Mouse (Mus musculus) spleen, postnatal 36 days (tissue): Measurements from ENCODE around the gene Taar7f.
"Not testable (repeated sequence)": the region's sequence is repeated elsewhere in the genome, so short reads cannot be mapped to it uniquely, and the experiment has no call there.

ENCODE experiments used
- DNase-seq, 2 experiments: peaks; one replicate each; pipeline ENCODE4 v3.0.0; 2022; ENCODE audit warnings: low spot score in 2 of 2, mixed read lengths in 1 of 2

Taar7f gene

DNA sequence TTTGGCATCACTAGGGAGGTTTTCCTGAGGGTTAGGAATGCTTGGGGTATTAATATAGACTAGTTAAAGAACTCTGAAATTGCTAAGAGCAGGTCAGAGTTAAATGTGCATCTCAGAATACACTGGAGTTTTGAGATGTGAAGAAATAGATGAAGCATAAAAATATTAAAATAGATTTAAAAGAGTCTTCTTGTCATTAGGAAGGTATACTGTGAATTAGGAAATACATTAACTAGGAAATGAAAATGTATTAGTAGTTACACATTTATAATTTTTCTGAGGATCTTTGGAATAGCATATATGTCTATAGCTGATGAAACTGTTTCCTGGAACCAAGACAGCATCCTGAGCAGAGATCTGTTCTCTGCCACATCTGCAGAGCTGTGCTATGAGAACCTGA, at the start of gene Taar7f:
TSS of gene Taar7f (plus strand) at position 301 of the 400 bp plus-strand sequence.
- no peak for DNase-seq

DNA sequence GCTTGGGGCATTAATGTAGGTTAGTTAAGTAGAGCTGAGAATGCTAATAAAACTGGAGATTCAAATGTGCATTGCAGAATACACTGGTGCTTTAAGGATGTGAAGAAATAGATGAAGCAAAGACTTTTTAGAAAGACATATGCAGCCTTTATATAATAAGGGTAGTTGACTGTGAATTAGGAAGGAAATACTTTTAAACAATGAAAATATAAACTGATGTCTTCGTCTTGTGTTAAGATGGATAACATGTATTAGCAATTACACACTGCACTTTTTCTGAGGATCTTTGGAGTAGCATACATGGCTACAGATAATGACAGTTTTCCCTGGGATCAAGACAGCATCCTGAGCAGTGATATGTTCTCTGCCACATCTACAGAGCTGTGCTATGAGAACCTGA, 49.7 kb upstream of the Taar7f start, which contains the start of gene Taar7b:
TSS of gene Taar7b (plus strand) at position 301 of the 400 bp plus-strand sequence.
- no peak for DNase-seq

DNA sequence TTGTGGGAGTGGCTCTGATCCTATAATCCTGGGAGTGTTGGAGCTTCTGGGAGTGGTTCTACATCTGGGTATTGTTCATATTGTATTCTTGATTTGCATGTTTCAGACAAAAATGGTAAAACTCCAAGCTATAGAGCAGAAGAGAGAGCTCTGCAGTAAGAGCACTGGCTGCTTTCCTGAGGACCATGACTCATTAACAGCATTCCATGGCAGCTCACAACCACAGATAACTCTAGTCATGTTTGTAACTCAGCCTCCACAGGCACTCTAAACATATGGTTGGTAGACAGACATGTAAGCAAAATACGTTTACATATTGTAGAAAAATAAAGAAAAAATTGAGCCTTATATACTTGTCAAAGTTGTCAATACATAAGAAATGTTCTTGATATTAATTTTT, 42.9 kb upstream of the Taar7f start:
- DNase-seq = no peak

DNA sequence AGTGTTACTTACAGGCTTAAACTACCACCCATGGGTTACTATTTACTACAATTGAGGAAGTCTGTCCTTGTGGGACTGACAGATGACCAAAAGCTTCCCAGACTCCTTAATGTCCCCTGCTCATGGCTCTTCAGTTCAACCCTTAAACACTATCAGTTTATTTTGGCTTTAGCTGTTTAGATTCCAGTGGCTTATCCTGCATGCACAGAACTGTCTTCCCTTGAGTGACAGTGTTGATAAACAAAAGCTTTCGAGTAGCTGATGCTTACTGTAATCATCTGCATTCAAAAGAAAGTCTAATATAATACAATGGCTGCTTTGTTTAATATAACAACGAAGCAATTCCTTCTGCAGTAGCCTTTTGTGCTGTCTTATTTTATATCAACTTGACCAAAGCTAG, 42.3 kb upstream of the Taar7f start:
- no peak for DNase-seq

DNA sequence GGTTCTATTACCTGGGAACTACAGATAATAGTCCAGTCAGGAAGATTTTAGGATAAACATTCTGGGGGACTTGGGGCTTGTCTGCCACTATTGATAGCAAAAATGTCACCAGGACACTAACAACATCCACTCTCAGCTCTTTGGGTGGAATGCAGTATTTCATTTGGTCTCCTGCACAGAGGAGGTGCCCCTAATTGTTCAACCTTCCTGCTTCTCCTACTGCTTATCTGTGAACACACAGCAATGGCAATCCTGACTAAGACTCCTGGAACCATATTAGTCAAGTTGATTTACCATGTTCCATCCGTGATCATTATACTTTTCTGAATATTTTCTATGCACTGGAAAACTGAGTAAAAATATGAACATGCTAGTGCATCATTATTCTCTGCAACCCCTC, 41.2 kb upstream of the Taar7f start:
- no peak for DNase-seq

DNA sequence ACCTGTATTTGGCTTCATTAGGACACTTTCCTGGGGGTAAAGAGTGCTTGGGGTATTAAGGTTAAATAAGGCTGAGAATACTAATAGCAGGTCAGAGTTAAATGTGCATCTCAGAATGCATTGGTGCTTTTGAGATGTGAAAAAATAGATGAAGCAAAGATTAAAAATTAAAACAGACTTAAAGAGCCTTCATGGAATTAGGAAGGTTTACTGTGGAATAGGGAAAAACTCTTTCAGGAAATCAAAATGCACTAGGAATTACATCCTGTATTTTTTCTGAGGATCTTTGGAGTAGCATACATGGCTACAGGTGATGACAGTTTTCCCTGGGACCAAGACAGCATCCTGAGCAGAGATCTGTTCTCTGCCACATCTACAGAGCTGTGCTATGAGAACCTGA, 22.4 kb upstream of the Taar7f start, which contains the start of gene Taar7d:
TSS of gene Taar7d (plus strand) at position 301 of the 400 bp plus-strand sequence.
- DNase-seq = no peak

DNA sequence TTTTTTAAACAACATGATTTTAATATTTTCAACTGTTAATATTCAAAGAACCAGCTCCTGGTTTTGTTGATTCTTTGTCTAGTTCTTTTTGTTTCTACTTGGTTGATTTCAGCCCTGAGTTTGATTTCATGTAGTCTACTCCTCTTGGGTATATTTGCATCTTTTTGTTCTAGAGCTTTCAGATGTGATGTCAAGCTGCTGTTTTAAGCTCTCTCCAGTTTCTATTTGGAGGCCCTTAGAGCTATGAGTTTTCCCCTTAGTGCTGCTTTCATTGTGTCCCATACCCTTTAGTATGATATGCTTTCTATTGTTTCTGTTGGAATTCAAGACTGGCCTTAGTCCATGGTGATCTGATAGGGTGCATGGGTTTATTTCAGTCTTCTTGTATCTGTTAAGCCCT, 18.0 kb upstream of the Taar7f start:
- DNase-seq = no peak

DNA sequence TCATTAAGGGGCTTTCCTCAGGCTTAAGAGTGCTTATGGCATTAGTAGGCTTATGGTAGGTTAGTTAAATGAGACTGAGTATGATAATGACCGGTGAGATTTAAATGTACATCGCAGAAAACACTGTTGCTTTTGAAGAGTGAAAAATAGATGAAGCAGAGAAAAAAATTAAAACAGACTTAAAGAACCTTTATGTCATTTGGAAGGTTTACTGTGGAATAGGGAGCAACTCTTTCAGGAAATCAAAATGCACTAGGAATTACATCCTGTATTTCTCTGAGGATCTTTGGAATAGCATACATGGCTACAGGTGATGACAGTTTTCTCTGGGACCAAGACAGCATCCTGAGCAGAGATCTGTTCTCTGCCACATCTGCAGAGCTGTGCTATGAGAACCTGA, 12.0 kb upstream of the Taar7f start, which contains the start of gene Taar7e:
TSS of gene Taar7e (plus strand) at position 301 of the 400 bp plus-strand sequence.
- DNase-seq = no peak

DNA sequence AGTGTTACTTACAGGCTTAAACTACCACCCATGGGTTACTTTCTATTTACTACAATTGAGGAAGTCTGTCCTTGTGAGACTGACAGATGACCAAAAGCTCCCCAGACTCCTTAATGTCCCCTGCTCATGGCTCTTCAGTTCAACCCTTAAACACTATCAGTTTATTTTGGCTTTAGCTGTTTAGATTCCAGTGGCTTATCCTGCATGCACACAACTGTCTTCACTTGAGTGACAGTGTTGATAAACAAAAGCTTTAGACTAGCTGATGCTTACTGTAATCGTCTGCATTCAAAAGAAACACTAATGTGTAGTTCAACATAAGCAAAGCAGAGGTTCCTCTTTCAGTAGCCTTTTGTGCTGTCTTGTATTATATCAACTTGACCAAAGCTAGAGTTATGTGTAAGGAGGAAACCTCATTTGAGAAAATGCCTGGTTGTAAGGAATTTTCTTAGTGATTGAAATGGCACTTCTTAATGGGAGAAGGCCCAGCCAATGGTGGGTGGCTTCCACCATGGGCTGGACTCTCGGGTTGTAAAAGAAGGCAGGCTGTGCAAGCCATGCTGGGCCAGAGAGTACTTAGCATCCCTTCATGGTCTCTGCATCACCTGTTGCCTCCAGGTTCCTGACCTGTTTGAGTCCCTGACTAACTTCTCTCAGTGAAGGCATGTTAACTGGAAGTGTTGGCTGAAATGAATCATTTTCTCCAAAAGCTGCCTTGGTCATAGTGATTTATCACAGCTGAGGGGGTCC, 9.0 kb upstream of the Taar7f start:
- DNase-seq = no peak

DNA sequence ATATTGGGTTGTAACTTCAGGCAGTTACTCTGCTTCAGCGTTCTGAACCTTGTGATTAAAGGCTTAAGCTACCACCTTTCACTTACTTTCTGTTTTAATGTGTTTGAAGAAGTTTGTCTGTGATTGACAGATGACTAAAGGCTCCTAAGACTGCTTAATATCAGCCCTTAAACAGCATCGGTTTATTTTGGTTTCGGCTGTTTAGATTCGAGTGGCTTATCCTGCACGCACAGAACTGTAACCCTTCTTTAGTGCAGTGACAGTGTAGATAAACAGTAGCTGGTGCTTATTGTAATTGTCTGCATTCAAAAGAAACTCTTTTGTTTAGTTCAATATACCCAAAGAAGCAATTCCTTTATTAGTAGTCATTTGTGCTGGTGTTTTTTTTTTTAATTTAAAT, 2.7 kb downstream of the Taar7f start:
- DNase-seq = no peak

DNA sequence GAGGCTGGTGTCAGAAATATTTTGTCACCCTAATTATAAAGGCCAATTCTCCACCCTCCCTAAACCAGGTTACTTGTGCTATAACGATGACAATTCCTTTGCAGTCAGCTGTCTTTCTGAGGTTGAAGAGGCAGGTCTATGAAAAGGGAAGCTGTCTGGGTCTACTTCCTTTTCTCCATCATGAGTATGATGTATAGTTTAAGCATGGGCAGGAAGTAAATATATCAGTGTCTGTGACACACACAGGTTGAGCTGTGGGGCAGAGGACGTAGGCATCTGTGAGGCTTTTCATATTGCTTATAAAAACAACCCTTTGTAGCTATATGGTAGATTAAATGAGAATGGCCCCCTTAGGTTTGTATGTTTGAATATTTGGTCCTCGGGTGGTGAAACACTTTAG, 9.7 kb downstream of the Taar7f start:
- no peak for DNase-seq

DNA sequence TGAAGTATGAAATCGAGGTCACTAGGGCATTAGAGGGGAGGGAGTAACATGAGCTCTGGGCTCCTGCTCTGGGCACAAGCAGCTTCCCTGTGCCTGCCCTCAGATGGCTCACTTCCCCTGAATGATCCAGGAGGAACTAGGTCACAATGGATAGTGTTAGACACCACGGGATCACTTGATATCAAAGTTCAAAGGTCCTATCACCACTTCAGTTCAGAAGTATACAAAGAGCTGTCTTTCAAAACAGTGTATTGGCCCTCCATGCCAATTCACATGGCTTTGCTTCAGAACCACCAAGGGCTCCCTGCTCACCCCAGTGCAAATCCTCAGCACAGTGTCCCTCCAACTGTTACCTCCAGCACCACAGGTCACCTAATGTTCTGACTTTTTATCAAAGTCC, 25.4 kb downstream of the Taar7f start:
- DNase-seq = not testable (repeated sequence)

DNA sequence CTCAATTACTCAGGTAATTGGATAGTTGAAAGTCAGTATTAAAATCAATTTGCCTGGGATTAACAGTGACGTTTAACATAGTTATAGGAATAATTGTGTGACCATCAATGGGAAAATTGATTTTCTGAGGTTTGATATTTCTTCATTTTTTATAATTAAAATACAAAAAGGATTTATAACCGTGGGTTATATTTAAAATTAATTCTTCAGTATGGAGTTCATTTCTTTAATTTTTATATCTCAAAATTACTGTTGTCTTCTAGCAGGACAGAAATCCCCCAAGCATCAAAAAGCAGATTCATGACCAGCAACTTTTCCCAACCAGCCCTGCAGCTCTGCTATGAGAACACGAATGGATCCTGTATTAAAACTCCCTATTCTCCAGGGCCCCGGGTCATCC, 26.9 kb downstream of the Taar7f start, which contains the start of gene Taar8a:
TSS of gene Taar8a (plus strand) at position 301 of the 400 bp plus-strand sequence.
- not testable (repeated sequence) for DNase-seq

DNA sequence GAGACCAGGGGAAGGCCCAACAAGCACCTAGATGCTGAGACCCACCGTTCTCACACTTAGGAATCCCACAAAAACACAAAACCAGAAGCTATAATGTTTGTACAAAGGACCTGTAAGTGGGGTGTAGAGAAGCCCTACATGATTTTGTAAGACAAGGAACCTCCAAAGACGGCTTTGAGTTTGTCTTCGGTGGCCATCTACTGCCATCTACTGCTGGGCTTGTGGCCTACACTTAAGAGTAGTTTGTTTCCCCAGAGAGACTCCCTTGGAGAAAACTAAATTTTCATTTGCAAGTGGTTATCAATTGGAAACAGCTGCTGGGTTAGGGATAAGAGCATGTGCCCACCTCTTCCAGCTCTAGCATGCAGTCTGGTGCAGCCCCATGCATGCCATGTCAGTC, 30.9 kb downstream of the Taar7f start:
- peak in 1 of 2 experiments; percentile 2 for DNase-seq

DNA sequence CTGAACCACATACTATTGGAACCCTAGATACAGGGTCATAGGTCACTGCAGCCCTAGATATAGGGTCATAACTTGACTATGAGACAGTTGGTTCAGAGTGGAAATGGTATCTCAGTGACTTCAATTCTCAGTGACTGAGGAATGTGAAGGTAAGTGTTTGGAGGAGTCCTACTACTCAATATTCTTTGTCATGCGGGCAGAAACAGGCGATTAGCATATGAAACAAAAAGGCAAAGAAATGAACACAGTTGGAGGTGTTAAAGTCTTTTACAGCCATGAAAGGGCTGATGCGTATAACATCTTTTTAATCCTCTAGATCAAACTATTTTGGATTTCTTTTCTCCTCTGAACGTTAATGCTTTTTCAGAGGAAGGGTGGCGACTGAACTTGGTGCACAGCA, 36.6 kb downstream of the Taar7f start:
- DNase-seq = no peak

DNA sequence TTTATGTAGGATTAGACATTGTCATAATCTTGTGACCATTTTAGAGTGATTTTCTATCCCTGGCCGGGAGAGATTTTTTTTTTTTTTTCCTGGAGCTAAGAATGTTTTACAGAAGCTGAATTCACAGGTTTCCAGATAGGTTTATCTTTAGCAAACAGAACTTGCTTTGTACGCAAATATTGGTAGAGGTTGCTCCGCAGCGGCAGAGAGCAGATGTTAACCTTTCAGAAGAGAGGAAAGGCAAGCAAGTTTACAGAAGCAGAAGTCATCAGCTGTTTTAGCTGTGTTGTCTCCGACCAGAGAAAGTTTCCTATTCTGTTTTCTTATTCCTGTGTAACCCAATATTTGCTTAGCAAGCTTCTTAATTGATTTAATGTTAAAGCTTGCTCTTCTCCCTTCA, 37.2 kb downstream of the Taar7f start:
- DNase-seq = no peak

DNA sequence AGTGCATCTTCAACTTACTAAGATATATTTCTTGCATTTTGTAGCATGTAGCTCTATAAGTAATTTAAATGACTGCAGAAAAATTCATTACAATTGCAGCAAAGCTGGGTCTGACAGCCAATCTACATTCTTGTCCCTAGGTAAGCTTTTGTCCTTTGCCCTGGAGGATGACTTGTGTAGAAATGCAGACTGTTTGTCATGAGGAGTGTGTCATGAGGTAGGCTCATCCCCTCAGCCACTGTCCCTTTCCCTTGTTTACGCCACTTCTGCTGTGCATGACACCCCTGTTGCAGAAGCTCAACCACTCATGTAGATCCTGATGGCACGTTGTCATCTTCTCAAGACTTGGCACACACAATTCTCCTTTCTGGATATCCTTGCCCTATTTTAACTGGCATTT, 37.9 kb downstream of the Taar7f start:
- no peak for DNase-seq

DNA sequence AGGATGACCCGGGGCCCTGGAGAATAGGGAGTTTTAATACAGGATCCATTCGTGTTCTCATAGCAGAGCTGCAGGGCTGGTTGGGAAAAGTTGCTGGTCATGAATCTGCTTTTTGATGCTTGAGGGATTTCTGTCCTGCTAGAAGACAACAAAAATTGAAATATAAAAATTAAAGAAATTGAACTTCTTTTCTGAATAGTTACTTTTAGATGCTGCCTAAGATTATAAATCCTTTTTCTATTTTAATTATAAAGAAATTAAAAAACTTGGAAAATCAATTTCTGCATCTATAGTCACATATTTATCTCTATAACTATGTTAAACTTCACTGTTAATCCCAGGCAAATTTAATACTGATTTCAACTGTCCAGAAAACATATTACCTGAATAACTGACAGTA, 42.9 kb downstream of the Taar7f start, which contains the start of gene Taar8b:
TSS of gene Taar8b (minus strand) at position 101 of the 400 bp plus-strand sequence.
- no peak for DNase-seq

DNA sequence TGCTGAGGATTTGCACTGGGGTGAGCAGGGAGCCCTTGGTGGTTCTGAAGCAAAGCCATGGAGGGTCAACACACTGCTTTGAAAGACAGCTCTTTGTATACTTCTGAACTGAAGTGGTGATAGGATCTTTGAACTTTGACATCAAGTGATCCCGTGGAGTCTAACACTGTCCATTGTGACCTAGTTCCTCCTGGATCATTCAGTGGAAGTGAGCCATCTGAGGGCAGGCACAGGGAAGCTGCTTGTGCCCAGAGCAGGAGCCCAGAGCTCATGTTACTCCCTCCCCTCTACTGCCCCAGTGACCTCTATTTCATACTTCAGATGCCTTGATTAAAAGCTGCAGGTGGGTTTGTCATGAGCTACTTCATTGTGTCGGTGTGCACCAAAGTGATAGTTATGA, 47.7 kb downstream of the Taar7f start:
- DNase-seq = not testable (repeated sequence)
